Mouse (Mus musculus) hematopoietic stem cell, adult 5-6 weeks (primary cell): Measurements from ENCODE around the gene Ncf4. TPM values are rescaled to one million over a fixed set of nuclear protein-coding genes. Genes with fewer than 3 reads are reported as not detected.
A peak's percentile ranks its signal among the peaks of the same experiment; 100 is the strongest.
"Not testable (repeated sequence)": the region's sequence is repeated elsewhere in the genome, so short reads cannot be mapped to it uniquely, and the experiment has no call there.

ENCODE experiments used
- ATAC-seq, 2 experiments: fragments of 125-278 bp in 1 of 2; replicated peaks in 1 of 2; 2 replicates each; pipeline ENCODE4 v1.8.0; 2016 to 2017; ENCODE audit warnings: inconsistent platforms in 2 of 2, mild to moderate bottlenecking in 2 of 2, moderate number of reproducible peaks in 2 of 2, low read depth in 1 of 2, moderate TSS enrichment in 1 of 2; ENCODE audit not compliant: low FRiP score in 2 of 2, poor library complexity in 2 of 2, severe bottlenecking in 2 of 2, insufficient read depth in 1 of 2, low TSS enrichment in 1 of 2
- total RNA-seq: library from RNA; stranded (forward); fragments of 172-1452, 232-1000 nt; gene quantifications from 2 replicates; pipeline ENCODE4 v1.2.3, GENCODE M21; 2017

Gene Ncf4
- total RNA-seq, 1 experiment from 2014 or later, result 55.9 TPM

- ATAC-seq, result no peak; a peak in 1 of 4 replicates
Measured at GRCm38 (mm10) chr15:78246143-78247116, 1.8 kb downstream of the Ncf4 start.

GRCm38 (mm10) chr15:78247659-78248058 lies 3.1 kb downstream of the Ncf4 start:
- peak in 1 of 2 experiments; percentile 37; a peak in 1 of 4 replicates for ATAC-seq

- peak; percentile 52 to 54; a peak in 3 of 4 replicates for ATAC-seq
Measured at GRCm38 (mm10) chr15:78248410-78248809, 3.8 kb downstream of the Ncf4 start.

- ATAC-seq, result no peak
Measured at GRCm38 (mm10) chr15:78254751-78255150, 10.2 kb downstream of the Ncf4 start.

- not testable (repeated sequence) for ATAC-seq
Measured at GRCm38 (mm10) chr15:78256602-78257259, 12.1 kb downstream of the Ncf4 start.

GRCm38 (mm10) chr15:78257326-78258050 lies 12.9 kb downstream of the Ncf4 start:
- ATAC-seq, result peak; percentile 71 to 80; a peak in 3 of 4 replicates

GRCm38 (mm10) chr15:78258246-78258865 lies 13.8 kb downstream of the Ncf4 start:
- ATAC-seq, result peak; percentile 68 to 81

- no peak for ATAC-seq
Measured at GRCm38 (mm10) chr15:78260668-78261333, 16.2 kb downstream of the Ncf4 start.

GRCm38 (mm10) chr15:78263286-78263685 lies 18.7 kb downstream of the Ncf4 start:
- no peak for ATAC-seq

GRCm38 (mm10) chr15:78267441-78267840 lies 22.8 kb downstream of the Ncf4 start:
- ATAC-seq, result no peak

GRCm38 (mm10) chr15:78267865-78268264 lies 23.3 kb downstream of the Ncf4 start:
- peak; percentile 65 to 92; a peak in 3 of 4 replicates for ATAC-seq

- no peak for ATAC-seq
Measured at GRCm38 (mm10) chr15:78271208-78271607, 26.6 kb downstream of the Ncf4 start.

- ATAC-seq, result peak; percentile 73 to 76
Measured at GRCm38 (mm10) chr15:78278308-78278707, 33.7 kb downstream of the Ncf4 start.

GRCm38 (mm10) chr15:78287941-78288340 lies 43.3 kb downstream of the Ncf4 start:
- no peak for ATAC-seq

- not testable (repeated sequence) for ATAC-seq
Measured at GRCm38 (mm10) chr15:78289775-78290174, 45.2 kb downstream of the Ncf4 start.

GRCm38 (mm10) chr15:78293228-78293627 lies 48.6 kb downstream of the Ncf4 start:
- peak in 1 of 2 experiments; percentile 59; a peak in 2 of 4 replicates for ATAC-seq

GRCm38 (mm10) chr15:78293716-78294115 lies 49.1 kb downstream of the Ncf4 start:
- ATAC-seq, result no peak
